Mouse (Mus musculus): ENCODE results near the gene D10Wsu102e.

GRCm38 (mm10) chr10:83325903-83326302 lies 34.1 kb upstream of the D10Wsu102e start:
- no peak for TF ChIP-seq EP300 (optimal IDR thresholded peaks at IDR 0.05)
- no peak for TF ChIP-seq CTCF (IDR thresholded peaks at IDR 0.05; ENCODE audit: low read depth)
